Mouse (Mus musculus): ENCODE results near the gene Ccnd1. TPM values are rescaled to one million over a fixed set of nuclear protein-coding genes. Genes with fewer than 3 reads are reported as not detected.
"Not testable (repeated sequence)": the region's sequence is repeated elsewhere in the genome, so short reads cannot be mapped to it uniquely, and the experiment has no call there.

The Ccnd1 gene
- polyA plus RNA-seq, 1 experiment from 2014 or later, result 194 TPM

GRCm38 (mm10) chr7:144895305-144896111 lies 44.2 kb downstream of the Ccnd1 start:
- peaks cover 89% of the 10 kb centered on the region for H3K27me3 ChIP-seq (replicated peaks; ENCODE audit: low read depth, poor library complexity, severe bottlenecking)
- H3K4me1 ChIP-seq, result peaks cover 44% of the 10 kb centered on the region
- peak; percentile 84 for DNase-seq (ENCODE audit: low spot score)
- under 1% methylated on average over 37 of the region's 37 CpGs for WGBS
- H3K36me3 ChIP-seq (replicated peaks), result no peaks in the 10 kb centered on the region
- peak overlapping the region; percentile 74 for H3K27ac ChIP-seq (replicated peaks)
- peak overlapping the region; percentile 62 for H3K4me3 ChIP-seq
- no peaks in the 10 kb centered on the region for H3K9me3 ChIP-seq

GRCm38 (mm10) chr7:144894706-144895105 lies 45.0 kb downstream of the Ccnd1 start:
- DNase-seq (ENCODE audit: low spot score), result no peak
- H3K27me3 ChIP-seq (replicated peaks; ENCODE audit: low read depth, poor library complexity, severe bottlenecking), result peaks cover 89% of the 10 kb centered on the region

GRCm38 (mm10) chr7:144894191-144894590 lies 45.5 kb downstream of the Ccnd1 start:
- H3K9me3 ChIP-seq, result no peaks in the 10 kb centered on the region
- no peak overlapping the region for H3K27ac ChIP-seq (replicated peaks)
- WGBS, result 5% methylated on average over 5 of the region's 5 CpGs
- no peak overlapping the region; the same call in 1 of the 2 replicates for H3K4me3 ChIP-seq
- H3K27me3 ChIP-seq (replicated peaks; ENCODE audit: low read depth, poor library complexity, severe bottlenecking), result peaks cover 89% of the 10 kb centered on the region
- no peaks in the 10 kb centered on the region for H3K36me3 ChIP-seq (replicated peaks)
- H3K4me1 ChIP-seq, result peaks cover 45% of the 10 kb centered on the region
- peak; percentile 55 for DNase-seq (ENCODE audit: low spot score)

More at GRCm38 (mm10) chr7:144894706-144895105, 45.0 kb downstream of the Ccnd1 start:
- WGBS, result 2% methylated on average over 4 of the region's 4 CpGs
- Histone ChIP-seq H3K4me3 (peak overlapping the region; percentile 62), H3K4me1 (peaks cover 44% of the 10 kb centered on the region), H3K27ac (replicated peaks) (no peak overlapping the region; the same call in 1 of the 2 replicates), H3K36me3 (replicated peaks) (no peaks in the 10 kb centered on the region), H3K9me3 (no peaks in the 10 kb centered on the region)

- no peak overlapping the region for H3K27ac ChIP-seq (replicated peaks)
- H3K4me3 ChIP-seq, result no peak overlapping the region
- peaks cover 84% of the 10 kb centered on the region for H3K27me3 ChIP-seq (replicated peaks; ENCODE audit: low read depth, poor library complexity, severe bottlenecking)
- no peak for DNase-seq (ENCODE audit: low spot score)
- 52% methylated on average over 6 of the region's 6 CpGs for WGBS
- no peaks in the 10 kb centered on the region for H3K36me3 ChIP-seq (replicated peaks)
- no peaks in the 10 kb centered on the region for H3K9me3 ChIP-seq
- peaks cover 40% of the 10 kb centered on the region for H3K4me1 ChIP-seq
These were observed 47.4 kb downstream of the Ccnd1 start for GRCm38 (mm10) chr7:144892322-144892721.

GRCm38 (mm10) chr7:144891863-144892262 lies 47.9 kb downstream of the Ccnd1 start:
- DNase-seq (ENCODE audit: low spot score), result no peak
- H3K9me3 ChIP-seq, result no peaks in the 10 kb centered on the region
- H3K27me3 ChIP-seq (replicated peaks; ENCODE audit: low read depth, poor library complexity, severe bottlenecking), result peaks cover 80% of the 10 kb centered on the region
- WGBS, result 80% methylated on average over 2 of the region's 2 CpGs
- H3K27ac ChIP-seq (replicated peaks), result no peak overlapping the region
- no peaks in the 10 kb centered on the region for H3K36me3 ChIP-seq (replicated peaks)
- no peak overlapping the region for H3K4me3 ChIP-seq
- peaks cover 35% of the 10 kb centered on the region for H3K4me1 ChIP-seq

GRCm38 (mm10) chr7:144890661-144891060 lies 49.1 kb downstream of the Ccnd1 start:
- not testable (repeated sequence) for H3K4me3 ChIP-seq; H3K9me3 ChIP-seq; DNase-seq (ENCODE audit: low spot score); H3K27ac ChIP-seq (replicated peaks); H3K36me3 ChIP-seq (replicated peaks)
- H3K27me3 ChIP-seq (replicated peaks; ENCODE audit: low read depth, poor library complexity, severe bottlenecking), result peaks cover 69% of the 10 kb centered on the region
- peaks cover 23% of the 10 kb centered on the region for H3K4me1 ChIP-seq
- 93% methylated on average over 1 of the region's 1 CpGs for WGBS

GRCm38 (mm10) chr7:144888564-144889299 lies 51.0 kb downstream of the Ccnd1 start:
- Histone ChIP-seq H3K4me1 (peaks cover 9% of the 10 kb centered on the region), H3K27ac (replicated peaks) (no peak overlapping the region; the same call in 1 of the 2 replicates), H3K4me3 (no peak overlapping the region), H3K36me3 (replicated peaks) (no peaks in the 10 kb centered on the region), H3K27me3 (replicated peaks; ENCODE audit: low read depth, poor library complexity, severe bottlenecking) (peaks cover 54% of the 10 kb centered on the region), H3K9me3 (no peaks in the 10 kb centered on the region)
- peak; percentile 41 for DNase-seq (ENCODE audit: low spot score)
- 4% methylated on average over 18 of the region's 18 CpGs for WGBS

- H3K4me3 ChIP-seq, result no peak overlapping the region
- peaks cover 53% of the 10 kb centered on the region for H3K27me3 ChIP-seq (replicated peaks; ENCODE audit: low read depth, poor library complexity, severe bottlenecking)
- no peak for DNase-seq (ENCODE audit: low spot score)
- no peak overlapping the region for H3K27ac ChIP-seq (replicated peaks)
- WGBS, result 84% methylated on average over 2 of the region's 2 CpGs
- H3K36me3 ChIP-seq (replicated peaks), result no peaks in the 10 kb centered on the region
- H3K9me3 ChIP-seq, result no peaks in the 10 kb centered on the region
- peaks cover 14% of the 10 kb centered on the region for H3K4me1 ChIP-seq
These were observed 52.1 kb downstream of the Ccnd1 start for GRCm38 (mm10) chr7:144887672-144888071.

- Histone ChIP-seq H3K4me1 (peaks cover 13% of the 10 kb centered on the region), H3K36me3 (replicated peaks) (no peaks in the 10 kb centered on the region), H3K27me3 (replicated peaks; ENCODE audit: low read depth, poor library complexity, severe bottlenecking) (peaks cover 23% of the 10 kb centered on the region), H3K4me3 (no peak overlapping the region), H3K27ac (replicated peaks) (no peak overlapping the region), H3K9me3 (no peaks in the 10 kb centered on the region)
- WGBS, result 51% methylated on average over 2 of the region's 2 CpGs
- no peak for DNase-seq (ENCODE audit: low spot score)
These were observed 56.6 kb downstream of the Ccnd1 start for GRCm38 (mm10) chr7:144883106-144883505.

Other genes with a start within 250 kb of the Ccnd1 start
- gene Ano1, start 188.0 kb downstream of the Ccnd1 start, polyA plus RNA-seq (2016; fragmentation: Nextera tagmentation; extraction: Ambion mirVana), result 8.7 and 11.3 TPM in 2 replicates
- 0.96 and 1.3 TPM in 2 replicates for gene Fgf3, start 101.8 kb downstream of the Ccnd1 start, polyA plus RNA-seq (2016; fragmentation: Nextera tagmentation; extraction: Ambion mirVana)
- gene Fgf4, start 92.6 kb downstream of the Ccnd1 start, polyA plus RNA-seq (2016; fragmentation: Nextera tagmentation; extraction: Ambion mirVana), result 0.16 TPM in 1 of 2 replicates, not detected in the other
- gene Fgf15, start 43.4 kb downstream of the Ccnd1 start, polyA plus RNA-seq (2016; fragmentation: Nextera tagmentation; extraction: Ambion mirVana), result 17.5 and 19.7 TPM in 2 replicates
- 25.4 and 26.0 TPM in 2 replicates for gene LTO1, start 24.8 kb downstream of the Ccnd1 start, polyA plus RNA-seq (2016; fragmentation: Nextera tagmentation; extraction: Ambion mirVana)